Mouse (Mus musculus) myocyte (in vitro differentiated cells): ENCODE data around the gene Mtif2. TPM values are rescaled to one million over a fixed set of nuclear protein-coding genes. Genes with fewer than 3 reads are reported as not detected.

Experiments
- H3K27me3 ChIP-seq: one replicate; pipeline ENCODE4 v1.6.1; 2011; ENCODE audit not compliant: control insufficient read depth, insufficient read depth, insufficient read length
- H3K36me3 ChIP-seq: one replicate; pipeline ENCODE4 v1.6.1; 2011; ENCODE audit not compliant: control insufficient read depth, insufficient read depth
- H3K4me2 ChIP-seq: one replicate; pipeline ENCODE4 v1.6.1; 2011; ENCODE audit warnings: low read depth, control low read depth
- H3K4me3 ChIP-seq: one replicate; pipeline ENCODE4 v1.5.1; 2011; ENCODE audit warnings: mild to moderate bottlenecking, control low read depth, moderate library complexity
- H3K79me2 ChIP-seq: one replicate; pipeline ENCODE4 v1.6.1; 2011; ENCODE audit not compliant: control insufficient read depth, insufficient read depth
- H3ac ChIP-seq: one replicate; pipeline ENCODE4 v1.6.1; 2011; ENCODE audit not compliant: control insufficient read depth, insufficient read length
- CEBPB ChIP-seq: IDR thresholded peaks from 2 replicates; pipeline ENCODE4 v1.6.1; 2011; ENCODE audit warnings: mild to moderate bottlenecking, moderate library complexity; ENCODE audit not compliant: poor library complexity, insufficient read depth, severe bottlenecking
- MAX ChIP-seq: IDR thresholded peaks from one replicate; pipeline ENCODE4 v1.6.1; 2011; ENCODE audit warnings: low read depth, mild to moderate bottlenecking, control low read depth
- MYOG ChIP-seq, 3 experiments: IDR thresholded peaks; one replicate each; pipeline ENCODE4 v1.6.1; 2011; ENCODE audit warnings: control low read depth in 2 of 3, low read depth in 2 of 3, mild to moderate bottlenecking in 2 of 3; ENCODE audit not compliant: insufficient read length in 2 of 3, control insufficient read depth in 1 of 3, insufficient read depth in 1 of 3
- REST ChIP-seq: IDR thresholded peaks from one replicate; pipeline ENCODE4 v1.6.1; 2011; ENCODE audit warnings: mild to moderate bottlenecking, control low read depth, moderate library complexity; ENCODE audit not compliant: insufficient read depth, insufficient read length
- SRF ChIP-seq: IDR thresholded peaks from one replicate; pipeline ENCODE4 v1.6.1; 2011; ENCODE audit warnings: low read depth; ENCODE audit not compliant: control insufficient read depth, insufficient read length
- TCF12 ChIP-seq: IDR thresholded peaks from one replicate; pipeline ENCODE4 v1.6.1; 2011; ENCODE audit warnings: mild to moderate bottlenecking, control low read depth; ENCODE audit not compliant: poor library complexity, insufficient read depth, severe bottlenecking
- TCF3 ChIP-seq: IDR thresholded peaks from one replicate; pipeline ENCODE4 v1.6.1; 2011; ENCODE audit warnings: low read depth, control low read depth; ENCODE audit not compliant: insufficient read length
- USF1 ChIP-seq: IDR thresholded peaks from one replicate; pipeline ENCODE4 v1.6.1; 2011; ENCODE audit warnings: low read depth, mild to moderate bottlenecking, control low read depth, moderate library complexity
- polyA plus RNA-seq: library from polyadenylated mRNA; unstranded; fragments of >200 nt; fragmentation: generic; extraction: Trizol; gene quantifications from one replicate; pipeline ENCODE4 v1.2.1, GENCODE M21; 2012; ENCODE audit warnings: missing spikeins

The Mtif2 gene
- polyA plus RNA-seq, 1 experiment: 7.5 TPM

GRCm38 (mm10) chr11:29572656-29573055, 46.4 kb downstream of the Mtif2 start:
- Histone ChIP-seq H3K4me3 (no peak overlapping the region), H3ac (no peak overlapping the region), H3K4me2 (no peak overlapping the region), H3K27me3 (no peaks in the 10 kb centered on the region), H3K79me2 (no peaks in the 10 kb centered on the region), H3K36me3 (no peaks in the 10 kb centered on the region)
- no peak for TF ChIP-seq MYOG (IDR thresholded peaks at IDR 0.05; ENCODE audit: control insufficient read depth in 1 of 3, insufficient read depth in 1 of 3, insufficient read length in 2 of 3, low read depth in 2 of 3)
- no peak for TF ChIP-seq USF1

GRCm38 (mm10) chr11:29579610-29580009, 53.4 kb downstream of the Mtif2 start:
- Histone ChIP-seq H3K36me3 (no peaks in the 10 kb centered on the region), H3ac (no peak overlapping the region), H3K79me2 (no peaks in the 10 kb centered on the region), H3K4me3 (no peak overlapping the region), H3K4me2 (no peak overlapping the region), H3K27me3 (no peaks in the 10 kb centered on the region)
- no peak for TF ChIP-seq TCF3
- no peak for TF ChIP-seq TCF12
- no peak for TF ChIP-seq CEBPB
- TF ChIP-seq MAX: no peak
- no peak for TF ChIP-seq SRF
- TF ChIP-seq REST: no peak

Other genes starting within 250 kb of the Mtif2 start
- gene Ccdc88a, start 152.8 kb upstream of the Mtif2 start, polyA plus RNA-seq: 3.0 TPM
- gene Prorsd1, start 11.4 kb upstream of the Mtif2 start, polyA plus RNA-seq: 13.5 TPM
- 0.04 TPM for gene Clhc1, start 21.5 kb downstream of the Mtif2 start, polyA plus RNA-seq
- gene Rps27a, start 21.7 kb downstream of the Mtif2 start, polyA plus RNA-seq: 1,894 TPM
- 309 TPM for gene Rtn4, start 166.5 kb downstream of the Mtif2 start, polyA plus RNA-seq